Mouse (Mus musculus) kidney, adult 18-20 months (tissue): Measurements from ENCODE around the gene Magi1.

Source experiments
- DNase-seq: peaks from one replicate; pipeline ENCODE4 v3.0.0; 2021

Magi1 gene

DNA sequence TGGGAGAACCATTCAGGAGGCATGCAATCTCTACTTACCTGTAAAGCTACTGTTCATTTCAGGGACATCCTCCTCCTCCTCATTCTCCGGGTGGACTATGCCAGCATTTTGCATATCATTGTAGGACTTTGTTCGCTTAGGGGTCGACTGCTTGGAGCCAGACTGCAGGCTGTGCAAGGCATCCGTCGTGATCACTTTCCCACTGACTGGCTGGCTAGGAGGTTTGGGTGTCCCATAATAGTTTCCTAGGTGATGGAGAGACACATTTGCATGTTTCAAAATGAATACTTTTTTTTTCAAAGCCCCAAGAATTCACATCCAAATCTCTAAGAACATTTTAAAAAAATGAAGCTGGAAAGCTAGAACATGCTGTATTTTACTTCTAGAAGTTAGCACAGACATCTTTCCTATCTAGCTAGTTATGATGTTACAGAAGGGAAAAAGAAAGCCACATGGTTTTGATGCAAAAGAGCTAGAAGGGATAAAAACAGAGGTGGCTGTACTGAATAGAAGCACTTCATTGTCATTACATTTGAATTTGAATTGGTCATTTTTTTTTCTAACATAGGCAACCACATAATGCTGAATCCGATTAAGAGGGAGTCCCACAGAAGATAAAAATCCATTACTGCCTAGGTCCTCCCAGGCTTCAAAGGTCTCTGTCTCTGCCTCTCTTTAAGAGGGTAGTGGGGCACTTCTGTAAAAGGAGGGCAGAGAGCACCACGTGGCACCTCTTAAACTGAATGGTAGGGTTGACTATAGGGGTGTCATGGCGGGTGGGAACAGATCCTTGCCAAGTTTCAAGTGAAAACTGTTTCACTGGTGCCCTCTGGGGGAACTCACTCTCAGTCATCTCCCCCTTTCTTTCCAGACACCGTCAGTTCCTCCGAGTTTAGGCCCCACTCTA lies 491.2 kb downstream of the Magi1 start:
- DNase-seq: no peak

DNA sequence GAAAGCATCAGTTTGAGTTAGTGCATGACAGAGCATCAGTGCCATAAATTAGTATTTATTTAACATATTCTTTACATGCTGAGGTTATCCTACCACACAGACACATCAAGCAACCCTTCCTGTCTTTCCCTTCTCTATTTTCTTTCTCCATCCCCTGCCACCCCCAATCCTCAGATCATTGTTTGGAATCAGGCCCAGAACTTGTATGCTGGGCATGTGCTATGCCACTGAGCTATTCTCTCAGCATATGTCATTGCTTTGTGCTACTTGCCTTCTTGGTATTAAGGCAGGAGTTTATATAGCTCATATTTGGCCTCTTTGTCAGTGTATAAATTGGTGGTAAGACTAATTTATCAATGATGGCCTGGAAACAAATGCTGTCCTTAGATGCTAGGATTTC lies 494.0 kb downstream of the Magi1 start:
- DNase-seq: no peak

GRCm38 (mm10) chr6:93787042-93787441 lies 496.7 kb downstream of the Magi1 start:
- DNase-seq: no peak

DNA sequence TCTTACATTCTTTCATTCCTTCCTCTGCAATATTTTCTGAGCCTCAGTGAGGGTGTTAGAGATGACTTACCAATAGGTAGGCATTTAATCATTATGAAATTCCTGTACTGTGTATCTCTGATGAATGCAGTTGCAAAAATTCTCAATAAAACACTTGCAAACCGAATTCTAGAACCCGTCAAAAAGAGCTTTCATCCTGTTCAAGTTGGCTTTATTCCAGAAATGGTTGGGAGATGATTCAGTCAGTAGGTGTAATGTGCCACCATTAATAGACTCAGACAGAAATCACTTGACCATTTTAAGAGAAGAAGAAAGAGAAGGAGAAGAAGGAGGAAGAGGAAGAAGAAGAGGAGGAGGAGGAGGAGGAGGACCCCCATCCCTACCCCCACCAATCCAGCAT lies 497.5 kb downstream of the Magi1 start:
- no peak for DNase-seq

- DNase-seq: no peak
Measured at GRCm38 (mm10) chr6:93771081-93771480, 512.6 kb downstream of the Magi1 start.

DNA sequence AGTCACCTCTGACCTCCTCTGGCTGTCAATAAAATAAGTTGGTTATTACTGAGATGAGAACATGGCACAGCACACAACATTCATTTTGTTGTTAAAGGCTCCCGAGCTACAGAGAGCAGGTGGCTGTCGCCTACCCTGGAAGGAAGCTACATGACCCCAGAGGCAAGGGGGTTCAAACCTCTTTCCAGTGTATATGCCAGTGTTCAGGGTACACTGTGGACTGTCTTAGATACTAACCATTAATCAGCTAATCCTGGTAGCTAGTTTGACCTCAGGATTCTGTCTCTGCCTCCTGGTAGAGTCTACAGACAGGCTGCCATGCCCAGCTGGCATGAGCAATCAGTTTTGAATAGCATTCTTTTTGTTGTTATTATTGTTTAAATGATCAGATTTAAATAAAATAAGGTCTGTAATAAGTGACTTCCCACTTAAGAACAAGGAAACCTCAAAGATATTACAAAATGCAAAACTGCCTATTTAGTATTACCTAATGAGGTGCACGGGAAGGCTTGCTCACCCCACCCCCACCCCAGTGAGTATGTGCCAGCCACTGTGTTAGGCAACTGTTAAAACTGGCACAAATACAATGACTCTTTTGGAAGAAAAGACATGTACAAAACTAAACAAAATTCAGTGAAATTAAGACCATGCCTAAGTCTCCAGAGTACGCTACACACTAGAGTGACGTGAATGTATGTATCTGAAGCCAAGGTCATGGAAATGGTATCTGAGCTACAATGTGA lies 513.3 kb downstream of the Magi1 start:
- DNase-seq: no peak

DNA sequence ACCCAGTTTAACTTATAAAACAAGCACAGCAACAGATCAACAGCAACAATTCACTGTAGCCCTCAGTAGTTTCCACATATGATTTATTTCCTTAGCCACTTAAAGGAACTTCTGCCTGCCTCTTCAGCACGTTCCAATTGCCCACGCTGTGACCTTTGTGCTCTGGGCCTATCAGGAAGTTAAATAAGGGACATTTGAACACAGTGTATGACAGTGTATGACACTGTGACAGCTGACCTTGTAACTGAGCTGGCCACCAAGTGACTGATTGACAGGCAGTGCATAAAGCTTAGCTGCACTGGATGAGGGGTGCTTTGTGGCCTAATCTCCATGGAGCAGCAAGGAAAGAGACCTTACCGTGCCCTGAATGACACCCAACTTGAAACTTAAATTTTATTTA lies 525.6 kb downstream of the Magi1 start:
- DNase-seq: no peak

DNA sequence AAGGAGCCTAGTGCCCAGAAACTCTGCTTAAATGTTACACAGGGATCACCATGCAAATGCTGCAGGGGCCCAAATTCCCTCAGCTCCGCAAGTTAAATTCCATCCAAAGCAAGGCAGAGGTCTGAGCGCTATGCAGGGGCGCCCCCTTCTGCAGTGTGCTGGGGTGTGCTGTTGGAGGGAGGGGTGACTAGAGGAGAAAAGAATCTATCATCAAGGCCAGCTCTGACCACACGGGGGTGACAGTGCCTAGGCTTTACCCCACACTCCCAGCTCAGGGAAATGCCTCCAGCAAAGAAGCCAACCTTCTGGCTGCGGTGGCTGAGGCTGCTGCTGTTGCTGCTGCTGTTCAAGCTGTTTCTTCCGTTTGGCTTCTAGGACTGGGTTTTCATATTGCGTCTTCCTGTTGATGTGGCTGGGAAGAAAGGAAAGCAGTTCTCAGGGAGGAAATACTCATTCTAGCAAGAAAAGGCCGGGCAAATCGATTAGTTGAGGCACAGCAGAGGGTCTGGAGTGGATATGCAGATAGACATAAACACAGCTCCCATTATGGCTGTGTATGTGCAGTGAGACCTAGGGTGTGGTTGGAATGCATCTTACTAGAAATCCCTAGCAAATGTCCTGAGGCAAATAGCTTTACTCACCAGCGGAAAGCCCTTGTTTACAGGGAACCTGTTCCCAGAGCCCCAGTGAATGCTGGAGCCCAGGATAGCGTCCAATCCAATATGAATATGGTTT lies 526.2 kb downstream of the Magi1 start:
- peak; percentile 74 for DNase-seq

GRCm38 (mm10) chr6:93743145-93743544 lies 540.6 kb downstream of the Magi1 start:
- no peak for DNase-seq

GRCm38 (mm10) chr6:93739786-93740185 lies 543.9 kb downstream of the Magi1 start:
- no peak for DNase-seq

GRCm38 (mm10) chr6:93737083-93737482 lies 546.6 kb downstream of the Magi1 start:
- no peak for DNase-seq

DNA sequence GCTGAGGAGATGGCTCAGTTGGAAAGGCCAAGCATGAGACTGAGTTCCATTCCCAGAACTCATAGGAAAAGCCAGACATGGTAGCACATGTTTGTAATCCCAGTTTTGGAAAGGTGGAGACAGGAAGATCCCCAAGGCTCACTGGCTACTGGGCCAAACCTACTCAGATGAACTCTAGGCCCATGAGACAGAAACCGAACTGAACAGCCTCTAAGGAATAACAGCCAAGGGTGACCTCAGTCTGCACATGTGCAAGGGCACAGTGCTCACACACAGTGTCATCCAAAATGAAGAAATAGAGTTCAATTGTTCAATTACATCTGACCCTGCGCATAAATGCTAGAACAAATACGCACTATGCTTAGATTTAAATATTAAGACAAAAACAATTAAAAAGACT lies 547.6 kb downstream of the Magi1 start:
- DNase-seq: no peak

GRCm38 (mm10) chr6:93733800-93734199 lies 549.9 kb downstream of the Magi1 start:
- no peak for DNase-seq

- no peak for DNase-seq
Measured at GRCm38 (mm10) chr6:93729702-93730101, 554.0 kb downstream of the Magi1 start.

DNA sequence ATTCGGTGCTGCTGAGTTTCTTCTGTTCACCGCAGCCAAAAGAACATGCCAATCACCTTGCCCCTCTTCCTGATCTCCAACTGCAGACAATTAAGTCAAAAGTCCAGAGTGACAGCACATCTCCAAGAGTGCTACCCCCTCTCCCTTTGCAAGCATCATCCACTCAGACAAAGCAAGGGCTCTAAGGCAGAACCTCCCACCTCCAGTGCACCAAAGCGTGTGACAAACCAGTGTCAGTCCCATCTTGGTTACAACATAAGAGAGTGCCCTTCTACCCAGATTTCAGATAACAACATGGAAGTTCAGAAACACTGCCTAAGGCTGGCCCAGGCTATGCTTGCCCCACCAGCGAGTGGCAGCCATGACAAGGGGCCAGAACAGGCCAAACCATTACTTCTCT lies 554.9 kb downstream of the Magi1 start:
- DNase-seq: no peak

- DNase-seq: peak; percentile 23
Measured at GRCm38 (mm10) chr6:93727630-93728178, 556.0 kb downstream of the Magi1 start.

DNA sequence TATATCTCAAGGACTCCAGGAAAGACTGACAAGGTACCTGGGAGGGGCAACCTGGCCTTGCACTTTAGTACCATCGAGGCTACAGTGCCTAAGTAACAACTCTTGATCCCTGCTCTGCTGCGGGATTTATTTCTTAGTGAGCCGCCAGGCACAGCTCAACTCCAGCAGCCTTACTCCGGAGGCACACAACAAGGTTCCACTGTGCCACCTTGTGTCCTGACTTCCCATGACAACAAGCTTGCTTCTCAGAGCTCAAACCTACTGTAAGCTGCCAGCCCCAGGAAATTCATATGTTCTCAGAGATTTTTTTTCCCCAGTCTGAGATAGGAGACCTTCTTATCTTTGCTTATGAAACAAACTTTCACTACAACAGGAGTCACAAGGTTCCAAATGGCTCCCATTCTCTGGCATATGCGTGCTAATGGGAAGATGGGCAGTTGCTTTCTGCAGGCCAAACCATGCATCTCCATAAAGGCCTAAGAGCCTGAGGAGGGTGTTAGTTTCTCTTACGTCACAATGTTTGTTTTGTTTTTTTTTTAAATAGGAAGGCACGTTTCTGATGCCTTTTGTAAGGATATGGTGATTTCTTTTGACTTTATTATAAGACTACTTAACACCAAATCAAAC lies 556.8 kb downstream of the Magi1 start:
- no peak for DNase-seq

DNA sequence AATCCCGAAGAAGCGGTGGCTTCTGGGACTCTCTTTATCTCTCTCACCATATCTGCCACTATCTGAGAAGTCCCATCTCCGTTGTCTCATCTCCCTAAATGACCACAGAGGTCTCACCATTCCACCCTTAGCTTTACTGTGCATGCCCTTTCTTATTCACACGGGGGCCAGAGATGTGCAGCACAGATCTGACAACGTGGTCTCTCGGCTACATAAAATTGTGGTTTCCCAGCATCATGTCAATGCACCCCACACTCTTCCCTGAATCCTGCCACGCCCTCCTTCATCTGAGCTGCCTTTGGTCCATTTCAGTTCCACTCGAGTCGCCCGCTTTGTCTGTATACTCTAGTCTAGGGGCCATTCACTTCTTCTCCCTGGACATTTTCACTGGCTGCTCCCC lies 557.6 kb downstream of the Magi1 start:
- DNase-seq: no peak

- DNase-seq: no peak
Measured at GRCm38 (mm10) chr6:93724749-93725148, 559.0 kb downstream of the Magi1 start.

- DNase-seq: no peak
Measured at GRCm38 (mm10) chr6:93723226-93723625, 560.5 kb downstream of the Magi1 start.

DNA sequence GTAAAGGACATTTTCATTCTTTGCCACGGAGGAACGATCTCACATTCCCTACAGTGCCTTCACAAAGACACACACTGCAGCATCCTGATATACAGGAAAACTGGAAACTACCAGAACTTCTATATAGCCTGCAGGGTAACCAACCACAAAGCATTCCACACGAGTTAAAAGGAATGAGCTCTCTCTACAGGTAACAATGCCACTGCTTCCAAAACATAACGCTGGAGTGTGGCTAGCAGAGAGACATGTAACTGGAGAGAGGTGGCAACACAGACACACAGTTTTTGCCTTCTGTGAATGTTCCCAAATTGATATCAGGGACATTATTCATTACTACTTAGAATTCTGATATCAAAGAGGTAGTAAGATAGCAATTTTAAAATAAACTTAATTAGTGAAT lies 564.2 kb downstream of the Magi1 start:
- no peak for DNase-seq

- no peak for DNase-seq
Measured at GRCm38 (mm10) chr6:93718385-93718784, 565.3 kb downstream of the Magi1 start.
